Mouse (Mus musculus) small intestine, adult 2 months (tissue): Measurements from ENCODE around the gene Pde4b.

ENCODE experiments used
- CTCF ChIP-seq: fragments of 200-500 bp; IDR thresholded peaks from 2 replicates; pipeline ENCODE4 v1.5.1; 2012; ENCODE audit warnings: low read depth, mild to moderate bottlenecking, control low read depth, inconsistent platforms, low read length, moderate library complexity, mixed read lengths; ENCODE audit not compliant: insufficient replicate concordance, insufficient read length; ENCODE audit errors: extremely low read depth
- POLR2A ChIP-seq: fragments of 200-500 bp; IDR thresholded peaks from 2 replicates; pipeline ENCODE4 v1.6.1; 2012; ENCODE audit warnings: low read depth, mild to moderate bottlenecking, control low read depth, inconsistent platforms, low read length, moderate library complexity

DNA sequence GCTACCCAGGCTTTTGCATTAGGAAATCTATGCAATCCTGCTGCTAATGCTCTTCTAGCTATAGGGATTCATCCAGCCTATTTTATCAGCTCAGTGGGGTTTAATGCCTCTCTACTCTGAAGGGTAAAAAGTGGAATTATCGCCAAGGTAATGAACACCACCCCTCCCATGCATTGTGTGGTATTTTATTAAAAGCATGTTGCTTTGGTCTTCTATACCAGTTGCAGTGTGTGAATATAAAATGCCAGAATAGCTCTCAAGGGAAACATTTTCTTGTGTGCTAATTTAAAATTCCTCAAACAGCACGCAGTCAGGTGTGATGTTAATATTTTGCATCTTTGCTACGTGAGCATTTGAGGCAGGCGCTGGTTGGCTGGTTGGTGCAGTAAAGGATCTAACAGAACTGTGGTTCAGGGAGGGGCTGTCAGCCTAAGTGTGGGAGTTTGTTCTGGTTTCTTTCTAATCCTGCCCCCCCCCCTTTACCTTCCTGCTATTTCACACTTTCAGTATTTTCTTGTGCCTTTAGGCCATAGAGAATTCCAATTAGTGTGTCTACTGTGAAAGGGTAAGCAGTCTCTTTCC lies 259.7 kb downstream of the Pde4b start:
- TF ChIP-seq CTCF: no peak
- TF ChIP-seq POLR2A: no peak
